Mouse (Mus musculus): Measurements from ENCODE around the gene Hspe1.

DNA sequence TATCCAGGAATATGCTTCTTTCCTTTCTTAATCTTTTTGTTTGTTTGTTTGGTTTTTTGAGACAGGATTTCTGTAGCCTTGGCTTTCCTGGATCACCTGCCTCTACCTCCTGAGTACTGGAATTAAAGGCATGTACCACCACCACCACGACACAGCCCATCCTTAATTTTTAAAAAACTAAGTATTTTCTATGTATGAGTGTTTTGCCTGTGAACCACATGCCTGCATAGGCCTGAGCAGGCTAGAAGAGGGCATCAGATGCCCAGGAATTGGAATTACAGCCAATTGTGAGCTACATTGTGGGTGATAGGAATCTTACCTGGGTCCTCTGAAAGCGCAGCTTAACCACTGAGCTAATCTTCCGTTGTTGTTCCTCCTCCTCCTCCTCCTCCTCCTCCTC, 46.4 kb downstream of the Hspe1 start:
- TF ChIP-seq POLR2A (IDR thresholded peaks at IDR 0.05; ENCODE audit: borderline replicate concordance, extremely low read depth, low read depth, low read length) (no peak), CTCF (IDR thresholded peaks at IDR 0.05; ENCODE audit: insufficient read depth, low read length) (no peak)

Measured in lung, adult 2 months (tissue).